Mouse (Mus musculus): ENCODE measurements around the gene Adcyap1. TPM values are rescaled to one million over a fixed set of nuclear protein-coding genes. Genes with fewer than 3 reads are reported as not detected.

The Adcyap1 gene
- polyA plus RNA-seq, 1 experiment from 2014 or later = 2.1 TPM

GRCm38 (mm10) chr17:93217785-93218184 is 19.0 kb downstream of the Adcyap1 start:
- H3K36me3 ChIP-seq (replicated peaks) = no peaks in the 10 kb centered on the region
- DNase-seq (ENCODE audit: low spot score) = no peak
- 90% methylated on average over 6 of the region's 6 CpGs for WGBS
- H3K9me3 ChIP-seq = no peaks in the 10 kb centered on the region
- H3K27ac ChIP-seq (replicated peaks) = no peak overlapping the region
- H3K27me3 ChIP-seq (replicated peaks; ENCODE audit: low read depth, poor library complexity, severe bottlenecking) = no peaks in the 10 kb centered on the region
- H3K4me1 ChIP-seq = no peaks in the 10 kb centered on the region
- H3K4me3 ChIP-seq = no peak overlapping the region

DNA sequence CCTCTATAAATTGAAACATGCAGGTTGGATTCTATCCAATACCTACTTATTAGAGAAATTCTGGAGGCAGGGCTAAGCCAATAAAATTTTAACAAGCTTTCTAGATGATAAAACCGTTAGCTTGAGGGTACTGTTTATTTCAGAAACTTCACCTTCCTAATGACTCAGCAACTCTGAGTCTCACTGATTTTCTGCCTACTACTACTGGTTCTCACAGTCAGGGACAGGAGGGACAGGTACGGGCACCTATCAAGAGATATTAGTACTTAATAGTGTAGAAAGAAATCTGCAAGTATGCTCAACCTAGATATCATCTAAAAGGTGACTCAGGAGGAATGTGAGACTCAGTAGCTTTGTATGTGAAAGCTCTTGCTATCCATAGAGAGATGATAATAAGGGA is 19.8 kb downstream of the Adcyap1 start:
- no peaks in the 10 kb centered on the region for H3K4me1 ChIP-seq
- no peak for DNase-seq (ENCODE audit: low spot score)
- H3K27me3 ChIP-seq (replicated peaks; ENCODE audit: low read depth, poor library complexity, severe bottlenecking) = no peaks in the 10 kb centered on the region
- no peak overlapping the region for H3K4me3 ChIP-seq
- no peaks in the 10 kb centered on the region for H3K9me3 ChIP-seq
- H3K36me3 ChIP-seq (replicated peaks) = no peaks in the 10 kb centered on the region
- no peak overlapping the region for H3K27ac ChIP-seq (replicated peaks)
- 80% methylated on average over 2 of the region's 2 CpGs for WGBS

- H3K4me1 ChIP-seq = no peaks in the 10 kb centered on the region
- no peak for DNase-seq (ENCODE audit: low spot score)
- H3K27me3 ChIP-seq (replicated peaks; ENCODE audit: low read depth, poor library complexity, severe bottlenecking) = no peaks in the 10 kb centered on the region
- H3K27ac ChIP-seq (replicated peaks) = no peak overlapping the region
- H3K9me3 ChIP-seq = no peaks in the 10 kb centered on the region
- H3K36me3 ChIP-seq (replicated peaks) = no peaks in the 10 kb centered on the region
- no peak overlapping the region for H3K4me3 ChIP-seq
Observed at GRCm38 (mm10) chr17:93237355-93237754, 38.5 kb downstream of the Adcyap1 start.
